Mouse (Mus musculus): ENCODE data around the gene Coro1c.

- TF ChIP-seq CTCF (IDR thresholded peaks at IDR 0.05; ENCODE audit: low read depth, low read length) (no peak), POLR2A (IDR thresholded peaks at IDR 0.05; ENCODE audit: borderline replicate concordance, low read depth, low read length) (no peak)
Measured at GRCm38 (mm10) chr5:113833316-113833947, 75.1 kb downstream of the Coro1c start.

Data from bone marrow macrophage, adult 2 months (primary cell).